Mouse (Mus musculus) lung, postnatal 0 days (tissue): ENCODE data around the gene Rnaseh2b. TPM values are rescaled to one million over a fixed set of nuclear protein-coding genes. Genes with fewer than 3 reads are reported as not detected.

Source experiments
- ATAC-seq: fragments of 200-750 bp; cut with Nextera tagmentation; 2 replicates; pipeline ENCODE4 v1.8.0; 2017; ENCODE audit warnings: moderate library complexity
- DNase-seq: peaks from one replicate; pipeline ENCODE4 v3.0.0-alpha.2; 2016; ENCODE audit warnings: low spot score
- H3K27ac ChIP-seq: fragments of 300-500 bp; sonication (generic); 2 replicates; pipeline ENCODE4 v1.5.1; 2014; ENCODE audit warnings: antibody characterized with exemption, mild to moderate bottlenecking, low read length, mixed read lengths
- H3K27me3 ChIP-seq: fragments of 300-500 bp; sonication (generic); replicated peaks from 2 replicates; pipeline ENCODE4 v1.6.1; 2014; ENCODE audit warnings: low read length, mixed read lengths; ENCODE audit not compliant: insufficient read depth
- H3K36me3 ChIP-seq: fragments of 300-500 bp; sonication (generic); 2 replicates; pipeline ENCODE4 v1.6.1; 2014; ENCODE audit warnings: low read length, mixed read lengths; ENCODE audit not compliant: insufficient read depth
- H3K4me1 ChIP-seq: fragments of 300-500 bp; sonication (generic); 2 replicates; pipeline ENCODE4 v1.6.1; 2014; ENCODE audit warnings: antibody characterized with exemption, low read depth, low read length, mixed read lengths; ENCODE audit not compliant: insufficient read depth
- H3K4me2 ChIP-seq: fragments of 300-500 bp; sonication (generic); replicated peaks from 2 replicates; pipeline ENCODE4 v1.6.1; 2014; ENCODE audit warnings: low read depth, mild to moderate bottlenecking, low read length, moderate library complexity, mixed read lengths
- H3K4me3 ChIP-seq: fragments of 300-500 bp; sonication (generic); 2 replicates; pipeline ENCODE4 v1.5.1; 2014; ENCODE audit warnings: low read depth, low read length
- H3K9ac ChIP-seq: fragments of 300-500 bp; sonication (generic); replicated peaks from 2 replicates; pipeline ENCODE4 v1.6.1; 2014; ENCODE audit warnings: low read depth, mild to moderate bottlenecking
- H3K9me3 ChIP-seq: fragments of 300-500 bp; sonication (generic); 2 replicates; pipeline ENCODE4 v1.6.1; 2016; ENCODE audit warnings: low read length, mixed read lengths
- CTCF ChIP-seq: IDR thresholded peaks from 2 replicates; pipeline ENCODE4 v1.5.1; 2016; ENCODE audit warnings: antibody characterized with exemption, mild to moderate bottlenecking
- EP300 ChIP-seq: IDR thresholded peaks from 2 replicates; pipeline ENCODE4 v1.6.1; 2016; ENCODE audit warnings: antibody characterized with exemption, mild to moderate bottlenecking, control low read depth
- WGBS: fragments of 180-500 bp; shearing (Covaris S2); extraction: QIAGEN DNeasy Blood & Tissue Kit; methylation state at CpG from one replicate; pipeline ENCODE4 v1.1.7; 2014; 5-methylcytosine and 5-hydroxymethylcytosine counted together
- polyA plus RNA-seq: library from polyadenylated mRNA; unstranded; fragments of >200 nt; fragmentation: Nextera tagmentation; extraction: Ambion mirVana; gene quantifications from 2 replicates; pipeline ENCODE4 v1.2.1, GENCODE M21; 2015

Gene Rnaseh2b
- polyA plus RNA-seq, 1 experiment from 2014 or later: 27.8 TPM

DNA sequence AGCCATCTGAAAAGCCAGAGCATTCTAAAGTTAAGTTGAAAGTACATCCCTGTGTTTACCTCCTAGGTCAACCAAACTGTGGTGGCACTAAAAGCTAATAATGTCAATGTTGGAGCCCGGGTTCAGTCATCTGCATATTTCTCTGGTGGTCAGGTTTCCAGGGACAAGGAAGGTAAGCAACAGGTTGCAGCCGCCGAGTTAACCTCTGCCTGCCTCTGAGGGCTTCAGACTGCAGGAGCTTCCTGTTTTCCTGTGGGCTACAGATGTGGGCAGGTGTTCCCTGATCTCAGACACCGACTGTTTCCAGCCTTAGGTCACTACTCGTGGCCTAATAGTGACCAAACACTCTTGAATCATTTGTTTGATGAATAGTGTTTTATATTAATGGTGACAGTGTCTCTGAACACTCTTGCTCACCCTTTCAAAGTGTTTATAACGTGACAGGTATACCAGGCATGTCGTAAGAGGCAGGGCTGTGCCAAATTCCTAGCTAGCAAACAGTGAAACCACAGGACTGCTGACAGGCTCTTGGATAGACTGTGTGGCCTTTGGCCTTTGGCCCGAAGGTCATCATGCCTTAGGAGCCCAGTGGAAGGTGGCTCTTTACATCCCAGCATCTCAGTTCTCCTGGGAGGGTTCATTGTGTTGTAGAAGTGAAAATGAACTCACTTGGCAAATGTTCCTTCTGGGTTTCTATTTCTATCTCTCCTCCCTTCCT lies 69.0 kb downstream of the Rnaseh2b start:
- ATAC-seq (no peak), DNase-seq (no peak)
- Histone ChIP-seq H3K9ac (no peak overlapping the region), H3K27ac (no peak overlapping the region), H3K4me3 (no peak overlapping the region), H3K4me1 (no peaks in the 10 kb centered on the region), H3K27me3 (no peaks in the 10 kb centered on the region), H3K36me3 (no peaks in the 10 kb centered on the region), H3K9me3 (no peaks in the 10 kb centered on the region), H3K4me2 (no peak overlapping the region)
- TF ChIP-seq EP300 (no peak), CTCF (no peak)
- WGBS: 42% methylated on average over 8 of the region's 8 CpGs

DNA sequence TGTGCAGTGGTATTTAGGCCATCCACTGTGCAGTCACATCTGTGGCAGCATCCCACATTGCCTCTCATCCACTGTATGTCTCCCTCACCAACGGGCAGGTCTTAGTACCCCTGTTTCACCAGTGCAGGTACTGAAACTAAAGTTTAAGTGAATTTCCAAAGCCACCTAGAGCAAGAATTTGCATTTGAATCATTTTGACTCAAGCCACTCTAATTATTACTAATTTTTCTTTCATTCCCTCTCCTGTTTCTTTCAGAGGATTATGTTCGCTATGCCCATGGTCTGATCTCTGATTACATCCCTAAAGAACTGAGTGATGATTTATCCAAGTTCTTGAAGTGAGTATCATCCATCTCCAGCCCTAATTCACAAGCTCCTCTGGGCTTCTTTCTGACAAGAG lies 71.4 kb downstream of the Rnaseh2b start:
- Histone ChIP-seq H3K4me1 (no peaks in the 10 kb centered on the region), H3K9ac (no peak overlapping the region), H3K4me3 (no peak overlapping the region), H3K4me2 (no peak overlapping the region), H3K9me3 (no peaks in the 10 kb centered on the region), H3K27me3 (no peaks in the 10 kb centered on the region), H3K36me3 (no peaks in the 10 kb centered on the region), H3K27ac (no peak overlapping the region)
- TF ChIP-seq EP300: no peak
- TF ChIP-seq CTCF: no peak
- DNase-seq (no peak), ATAC-seq (no peak)
- WGBS: 93% methylated on average over 2 of the region's 2 CpGs

DNA sequence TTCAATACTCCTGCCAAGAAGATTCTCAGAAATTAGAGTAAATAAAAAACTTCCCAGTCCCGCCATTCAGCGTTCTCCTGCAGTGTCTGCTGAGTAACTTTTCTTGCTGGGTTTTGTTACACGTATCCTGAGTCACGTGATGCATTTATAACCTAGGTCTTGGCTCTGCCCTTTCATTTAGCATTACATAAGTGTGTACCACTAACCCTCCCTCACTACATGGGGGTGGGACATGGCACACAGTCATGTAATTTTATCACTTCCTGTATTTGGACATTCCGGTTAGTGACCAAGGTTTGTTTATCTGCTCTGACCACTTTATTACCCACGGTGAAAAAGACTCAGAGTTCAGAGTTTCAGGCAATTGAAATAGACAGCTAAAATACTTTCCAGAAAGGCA lies 78.4 kb downstream of the Rnaseh2b start:
- Histone ChIP-seq H3K4me3 (no peak overlapping the region), H3K36me3 (no peaks in the 10 kb centered on the region), H3K9ac (no peak overlapping the region), H3K4me1 (peaks cover 2% of the 10 kb centered on the region; the same call in 1 of the 2 replicates), H3K27ac (no peak overlapping the region), H3K4me2 (no peak overlapping the region), H3K9me3 (no peaks in the 10 kb centered on the region), H3K27me3 (no peaks in the 10 kb centered on the region)
- WGBS: 26% methylated on average over 6 of the region's 6 CpGs
- DNase-seq: peak; percentile 70
- TF ChIP-seq EP300 (0 out of 2 replicates have a peak, but pooled peaks have one; percentile 15), CTCF (no peak)
- ATAC-seq: peak; percentile 71

DNA sequence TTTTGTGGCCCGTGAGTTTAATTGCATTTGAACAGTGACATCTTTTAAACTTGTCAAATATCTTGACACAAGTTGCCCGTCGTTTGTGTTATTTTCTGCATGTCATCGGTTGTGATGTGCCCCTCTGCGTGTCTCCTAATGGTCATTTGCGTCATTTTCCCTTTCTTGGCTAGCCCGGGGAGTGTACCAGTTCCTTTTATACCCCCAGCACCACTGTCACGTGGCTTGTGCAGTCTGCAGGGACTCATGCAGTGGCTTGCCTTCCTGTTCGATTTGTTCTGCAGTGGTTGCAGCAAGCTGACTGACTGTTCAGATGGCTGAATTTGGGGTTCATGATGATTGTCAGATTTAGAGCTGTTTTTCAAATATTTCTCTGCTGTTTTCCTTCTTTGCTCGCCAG lies 81.6 kb downstream of the Rnaseh2b start:
- peaks cover 5% of the 10 kb centered on the region; the same call in 1 of the 2 replicates for H3K4me1 ChIP-seq
- no peak overlapping the region for H3K9ac ChIP-seq
- H3K27me3 ChIP-seq: no peaks in the 10 kb centered on the region
- H3K4me2 ChIP-seq: no peak overlapping the region
- DNase-seq: no peak
- no peak overlapping the region for H3K4me3 ChIP-seq
- no peaks in the 10 kb centered on the region for H3K9me3 ChIP-seq
- no peak for ATAC-seq
- 46% methylated on average over 10 of the region's 10 CpGs for WGBS
- TF ChIP-seq CTCF (no peak), EP300 (no peak)
- no peaks in the 10 kb centered on the region for H3K36me3 ChIP-seq
- H3K27ac ChIP-seq: no peak overlapping the region

DNA sequence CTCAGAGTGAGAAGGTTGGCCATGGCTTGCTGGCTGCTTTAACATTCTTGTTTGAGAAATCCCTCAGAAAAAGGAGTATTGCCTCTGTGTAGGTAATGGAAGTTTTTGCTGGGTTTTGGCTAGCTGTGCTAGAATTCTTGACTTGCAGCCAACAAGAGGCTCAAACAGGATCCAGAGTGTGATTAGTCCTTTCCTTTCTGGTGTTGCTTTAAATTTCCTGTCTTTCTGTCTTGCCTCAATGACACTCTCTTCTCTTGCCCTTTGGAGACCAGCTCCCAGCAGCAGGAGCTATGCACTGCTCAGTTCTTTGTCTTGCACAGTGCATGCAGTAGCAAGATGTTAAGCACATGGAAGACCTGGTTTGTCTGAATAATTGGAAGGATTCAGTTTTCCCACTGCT lies 83.3 kb downstream of the Rnaseh2b start:
- Histone ChIP-seq H3K9me3 (no peaks in the 10 kb centered on the region), H3K4me2 (no peak overlapping the region), H3K4me3 (no peak overlapping the region), H3K36me3 (no peaks in the 10 kb centered on the region), H3K27ac (no peak overlapping the region), H3K4me1 (peaks cover 5% of the 10 kb centered on the region; the same call in 1 of the 2 replicates), H3K9ac (no peak overlapping the region), H3K27me3 (no peaks in the 10 kb centered on the region)
- peak; percentile 29; the same call in 1 of the 2 replicates for TF ChIP-seq EP300
- no peak for TF ChIP-seq CTCF
- DNase-seq: peak; percentile 35
- peak; percentile 57 for ATAC-seq

DNA sequence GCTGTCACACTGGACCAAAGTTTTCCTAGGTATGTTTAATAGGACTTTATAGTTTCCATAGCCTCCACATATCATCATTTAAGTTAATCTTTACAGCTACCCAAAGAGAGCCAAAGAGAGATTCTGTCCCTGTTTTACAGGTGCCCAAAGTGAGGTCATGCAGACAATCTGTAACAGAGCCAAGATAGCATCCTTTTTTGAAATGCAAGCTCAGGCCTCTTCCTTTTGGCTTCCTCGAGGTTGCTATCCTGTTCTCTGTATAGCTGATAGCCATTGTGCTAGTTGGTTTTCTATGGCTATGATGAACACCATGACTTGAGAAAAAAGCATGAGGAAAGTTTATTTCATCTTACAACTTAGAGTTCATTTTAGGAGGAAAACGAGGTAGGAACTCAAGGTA lies 83.7 kb downstream of the Rnaseh2b start:
- no peak overlapping the region for H3K27ac ChIP-seq
- DNase-seq: no peak
- no peak for ATAC-seq
- no peak overlapping the region for H3K4me3 ChIP-seq
- no peak overlapping the region for H3K4me2 ChIP-seq
- no peak overlapping the region for H3K9ac ChIP-seq
- WGBS: 59% methylated on average over 2 of the region's 2 CpGs
- TF ChIP-seq CTCF (no peak), EP300 (no peak)
- H3K4me1 ChIP-seq: peaks cover 5% of the 10 kb centered on the region; the same call in 1 of the 2 replicates
- H3K36me3 ChIP-seq: no peaks in the 10 kb centered on the region
- H3K9me3 ChIP-seq: no peaks in the 10 kb centered on the region
- no peaks in the 10 kb centered on the region for H3K27me3 ChIP-seq
